17 mouse cellular contexts compared by ENCODE assay signal in genomic region chr10:75491936-75492262, GRCm38 (mm10). TPM values are rescaled to one million over a fixed set of nuclear protein-coding genes. Genes with fewer than 3 reads are reported as not detected.
DNase-seq lines count a peak whose midpoint lies in the region; TF ChIP-seq lines count a peak whose summit lies in the region.
"Had no signal": no experiment of that assay in that cellular context is flagged by ENCODE, and none has a peak within 500 bp of the region (broad histone marks: within the 10 kb centered on the region; RNA-seq: fewer than 3 reads in every experiment).

No protein-coding gene starts in this region.

- H3K79me2 ChIP-seq in MEL (ENCODE audit: control insufficient read depth, insufficient read depth, low read length, poor library complexity): no peaks in the 10 kb centered on the region

- TF ChIP-seq POLR2A in MEL (IDR thresholded peaks at IDR 0.05; ENCODE audit: control insufficient read depth in 1 of 2, insufficient read depth in 1 of 2, low read depth in 1 of 2, low read length in 2 of 2, poor library complexity in 1 of 2): no peak

- H3K9me3 ChIP-seq in MEL (replicated peaks; ENCODE audit: insufficient read depth, low read length): no peaks in the 10 kb centered on the region
- no peaks in the 10 kb centered on the region for H3K9me3 ChIP-seq in hindbrain, embryonic 10.5 days
- H3K9me3 ChIP-seq: embryonic facial prominence, embryonic 13.5 days; hindbrain, embryonic 13.5 days; intestine, embryonic 15.5 days; limb, embryonic 15.5 days; midbrain, embryonic 10.5 days had no signal

- H3K4me1 ChIP-seq in MEL (ENCODE audit: control insufficient read depth in 1 of 2, insufficient read depth in 2 of 2, low read length in 2 of 2): peaks cover 2 to 7% of the 10 kb centered on the region in 2 experiments
- no peaks in the 10 kb centered on the region for H3K4me1 ChIP-seq in hindbrain, embryonic 10.5 days (replicated peaks)
- H3K4me1 ChIP-seq: embryonic facial prominence, embryonic 13.5 days; hindbrain, embryonic 13.5 days; intestine, embryonic 15.5 days; limb, embryonic 15.5 days; midbrain, embryonic 10.5 days had no signal

- no peak overlapping the region for H3K4me3 ChIP-seq in MEL (ENCODE audit: control insufficient read depth in 1 of 2, insufficient read depth in 1 of 2, low read depth in 2 of 2, low read length in 2 of 2)
- H3K4me3 ChIP-seq in hindbrain, embryonic 10.5 days: no peak overlapping the region
- H3K4me3 ChIP-seq: embryonic facial prominence, embryonic 13.5 days; hindbrain, embryonic 13.5 days; intestine, embryonic 15.5 days; limb, embryonic 15.5 days; midbrain, embryonic 10.5 days had no signal

- H3K27me3 ChIP-seq in MEL (ENCODE audit: control insufficient read depth in 1 of 2, insufficient read depth in 2 of 2, low read length in 2 of 2): no peaks in the 10 kb centered on the region
- H3K27me3 ChIP-seq in splenic B cell, adult 2 months (ENCODE audit: control insufficient read depth, insufficient read depth, low read length, poor library complexity, severe bottlenecking): no peaks in the 10 kb centered on the region
- no peaks in the 10 kb centered on the region for H3K27me3 ChIP-seq in hindbrain, embryonic 10.5 days (ENCODE audit: insufficient read depth, poor library complexity, severe bottlenecking)
- H3K27me3 ChIP-seq: embryonic facial prominence, embryonic 13.5 days; hindbrain, embryonic 13.5 days; intestine, embryonic 15.5 days; limb, embryonic 15.5 days had no signal

- peak; percentile 45 for DNase-seq in thymus, postnatal 0 days (ENCODE audit: low spot score)
- no peak for DNase-seq in thymus, postnatal 4 days
- DNase-seq in MEL (ENCODE audit: low read depth, low spot score): peak; percentile 27
- DNase-seq in induced T-regulatory cell, adult 2 months (ENCODE audit: low read depth): peak; percentile 63
- DNase-seq in splenic B cell, adult 2 months (ENCODE audit: low read depth, low spot score): peak; percentile 65
- DNase-seq in layer of hippocampus, adult 8-10 months (ENCODE audit: low spot score in 2 of 2): no peak
- no peak for DNase-seq in hindbrain, embryonic 10.5 days (ENCODE audit: low spot score)
- no peak for DNase-seq in c-Kit-positive CD71-positive TER-119-positive erythroid progenitor cells, embryonic 14.5 days (ENCODE audit: low spot score)
- DNase-seq: cerebellum, postnatal 10 days; gastrocnemius, postnatal 36 days; heart, postnatal 10 days; right cerebral cortex, adult 18-20 months had no signal

- no peak for TF ChIP-seq EP300 in MEL (IDR thresholded peaks at IDR 0.05; ENCODE audit: low read depth in 1 of 2, low read length in 2 of 2)

- 85% methylated on average over 2 of the region's 2 CpGs for WGBS in hindbrain, embryonic 10.5 days

- H3K27ac ChIP-seq in MEL (ENCODE audit: control insufficient read depth, low read depth, low read length): no peak overlapping the region
- H3K27ac ChIP-seq in hindbrain, embryonic 10.5 days: no peak overlapping the region
- H3K27ac ChIP-seq: embryonic facial prominence, embryonic 13.5 days; hindbrain, embryonic 13.5 days; intestine, embryonic 15.5 days; limb, embryonic 15.5 days; midbrain, embryonic 10.5 days had no signal

- TF ChIP-seq CTCF in MEL (IDR thresholded peaks at IDR 0.05 in 2 of 3, conservative IDR thresholded peaks at IDR 0.05 in 1 of 3; ENCODE audit: control insufficient read depth in 1 of 3, insufficient read depth in 1 of 3, low read depth in 2 of 3, low read length in 3 of 3, poor library complexity in 1 of 3, severe bottlenecking in 1 of 3): no peak

- H3K36me3 ChIP-seq in MEL (ENCODE audit: control insufficient read depth in 1 of 2, insufficient read depth in 2 of 2, low read length in 2 of 2): peaks cover 0 to 11% of the 10 kb centered on the region in 2 experiments; a peak in 2 of 4 replicates
- H3K36me3 ChIP-seq in splenic B cell, adult 2 months (ENCODE audit: control insufficient read depth, insufficient read depth, low read length, poor library complexity, severe bottlenecking): no peaks in the 10 kb centered on the region
- no peaks in the 10 kb centered on the region for H3K36me3 ChIP-seq in hindbrain, embryonic 10.5 days
- H3K36me3 ChIP-seq: embryonic facial prominence, embryonic 13.5 days; hindbrain, embryonic 13.5 days; intestine, embryonic 15.5 days; limb, embryonic 15.5 days; midbrain, embryonic 10.5 days had no signal

- no peak for TF ChIP-seq RAD21 in MEL (IDR thresholded peaks at IDR 0.05; ENCODE audit: low read depth, low read length)

- H3K9ac ChIP-seq in MEL (ENCODE audit: control insufficient read depth, low read depth, low read length, poor library complexity, severe bottlenecking): no peak overlapping the region
- H3K9ac ChIP-seq: embryonic facial prominence, embryonic 13.5 days; hindbrain, embryonic 13.5 days; intestine, embryonic 15.5 days; limb, embryonic 15.5 days had no signal

TF ChIP-seq in MEL, 35 proteins besides CTCF, POLR2A, EP300 and RAD21:
- TF ChIP-seq RCOR1 (IDR thresholded peaks at IDR 0.05; ENCODE audit: low read depth, low read length): no peak
- TF ChIP-seq ZNF384 (IDR thresholded peaks at IDR 0.05; ENCODE audit: low read depth, low read length): peak; percentile 87
TF ChIP-seq in MEL: peak in this region for 1.

RNA-seq across cellular contexts. Expression of gene Snrpd3, which starts 25.5 kb away (rescaled TPM):
- 149 and 167 TPM in 2 replicates for polyA plus RNA-seq in thymus, postnatal 0 days (2015; fragmentation: Nextera tagmentation; extraction: Ambion mirVana)
- total RNA-seq in MEL (2012; rRNA removed): 155 TPM in 2 replicates
- 100 to 1,000 TPM in 1 of 2 experiments, not detected in 1; 643 TPM for polyA plus RNA-seq in MEL (2012; ENCODE audit: insufficient read depth in 1 of 2, insufficient read length in 2 of 2, low read depth in 1 of 2, low replicate concordance in 2 of 2, missing spikeins in 1 of 2)
- 10 to 100 TPM; 67.3 to 82.9 (median 72.6) TPM for total RNA-seq in layer of hippocampus, adult 8-10 months (2022)
- polyA plus RNA-seq in hindbrain, embryonic 10.5 days (2016; fragmentation: Nextera tagmentation; extraction: Ambion mirVana): 269 and 286 TPM in 2 replicates

RNA-seq across cellular contexts. Expression of gene Gucd1, which starts 25.9 kb away (rescaled TPM):
- 17.5 and 18.2 TPM in 2 replicates for polyA plus RNA-seq in thymus, postnatal 0 days (2015; fragmentation: Nextera tagmentation; extraction: Ambion mirVana)
- total RNA-seq in MEL (2012; rRNA removed): 17.7 and 18.7 TPM in 2 replicates
- polyA plus RNA-seq in MEL (2012; ENCODE audit: insufficient read depth in 1 of 2, insufficient read length in 2 of 2, low read depth in 1 of 2, low replicate concordance in 2 of 2, missing spikeins in 1 of 2): 10 to 100 TPM in 1 of 2 experiments, not detected in 1; 30.7 TPM
- 10 to 100 TPM; 14.0 to 17.3 (median 14.4) TPM for total RNA-seq in layer of hippocampus, adult 8-10 months (2022)
- polyA plus RNA-seq in hindbrain, embryonic 10.5 days (2016; fragmentation: Nextera tagmentation; extraction: Ambion mirVana): 32.5 and 32.9 TPM in 2 replicates

Comparison
In these comparisons a context has a peak if more than half of its experiments do, and no peak if none do; other contexts are left out.
1. DNase-seq: peak in thymus, postnatal 0 days (single experiment), MEL (single experiment), induced T-regulatory cell, adult 2 months (single experiment) and splenic B cell, adult 2 months (single experiment); none in thymus, postnatal 4 days (single experiment), layer of hippocampus, adult 8-10 months (0 of 2), hindbrain, embryonic 10.5 days (single experiment) and c-Kit-positive CD71-positive TER-119-positive erythroid progenitor cells, embryonic 14.5 days (single experiment).